ENCODE assay signal across 10 mouse cellular contexts in the genomic region with DNA sequence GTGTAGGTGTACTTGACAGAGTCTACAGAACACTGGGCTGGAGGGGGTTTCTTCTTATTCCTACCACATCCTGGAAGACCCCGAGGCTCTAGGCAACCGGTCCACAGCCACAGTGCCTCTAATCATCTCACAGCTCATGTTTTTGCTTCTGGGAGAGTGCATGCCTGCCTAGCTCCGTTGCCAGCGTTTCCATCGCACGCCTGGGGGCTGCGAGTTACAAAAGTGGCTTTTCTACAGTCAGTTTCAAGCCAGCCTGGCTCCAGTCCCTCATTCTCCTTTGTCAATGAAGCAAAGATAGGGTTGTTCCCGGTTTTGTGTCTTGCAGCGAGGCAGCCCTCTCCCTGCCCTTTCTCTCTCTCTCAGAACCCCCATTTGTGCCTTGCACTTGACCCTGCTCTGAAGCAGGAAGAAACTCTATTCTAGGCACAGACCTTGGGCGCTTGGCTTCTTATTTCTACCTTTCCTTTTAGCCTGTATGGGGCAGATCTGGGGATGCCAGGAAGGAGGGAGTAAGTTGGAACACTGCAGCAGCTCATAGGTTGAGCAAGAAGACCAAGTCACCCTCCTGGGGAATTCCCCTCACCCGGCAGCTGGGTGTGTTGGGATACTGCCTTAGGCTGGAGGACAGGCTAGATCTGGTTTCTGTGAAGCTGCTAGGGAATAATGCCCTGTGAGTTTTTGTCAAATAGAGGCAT. TPM values are rescaled to one million over a fixed set of nuclear protein-coding genes. Genes with fewer than 3 reads are reported as not detected.
A peak's percentile ranks its signal among the peaks of the same experiment; 100 is the strongest.
DNase-seq lines count a peak whose midpoint lies in the region; ATAC-seq and TF ChIP-seq lines count a peak whose summit lies in the region.
"Had no signal": no experiment of that assay in that cellular context is flagged by ENCODE, and none has a peak within 500 bp of the region (broad histone marks: within the 10 kb centered on the region; RNA-seq: fewer than 3 reads in every experiment).

No protein-coding gene starts in this region.

- intact Hi-C loops in left cerebral cortex, postnatal 36 days (cut with DNase I) = no loop called here

- peak; percentile 3 for DNase-seq in brain, embryonic 18.5 days (ENCODE audit: low read depth, low spot score)
- DNase-seq in limb, embryonic 11.5 days (ENCODE audit: low spot score) = no peak
- DNase-seq in left cerebral cortex, postnatal 36 days (ENCODE audit: low spot score in 2 of 2) = no peak
- DNase-seq in urinary bladder, postnatal 4 days (ENCODE audit: low spot score in 2 of 2) = no peak
- DNase-seq in cerebellum, adult 9-10 months = no peak
- DNase-seq: liver, embryonic 13.5 days had no signal

- H3K9ac ChIP-seq in hindbrain, embryonic 13.5 days = no peak overlapping the region
- no peak overlapping the region; the same call in 1 of the 2 replicates for H3K9ac ChIP-seq in hindbrain, embryonic 12.5 days
- H3K9ac ChIP-seq in limb, embryonic 11.5 days (ENCODE audit: low read length) = no peak overlapping the region
- H3K9ac ChIP-seq: liver, embryonic 13.5 days had no signal

- no peak overlapping the region for H3K4me2 ChIP-seq in hindbrain, embryonic 13.5 days
- no peak overlapping the region for H3K4me2 ChIP-seq in hindbrain, embryonic 12.5 days (replicated peaks)
- no peak overlapping the region for H3K4me2 ChIP-seq in limb, embryonic 11.5 days (ENCODE audit: low read depth, severe bottlenecking)
- H3K4me2 ChIP-seq: liver, embryonic 13.5 days had no signal

- TF ChIP-seq CTCF in E14TG2a.4 (conservative IDR thresholded peaks at IDR 0.05; ENCODE audit: low read length) = no peak

- peak; percentile 36; the same call in 1 of the 2 replicates for ATAC-seq in hindbrain, embryonic 13.5 days (ENCODE audit: low FRiP score)
- no peak for ATAC-seq in hindbrain, embryonic 12.5 days (ENCODE audit: low FRiP score)
- peak; percentile 61; the same call in 1 of the 2 replicates for ATAC-seq in limb, embryonic 11.5 days (ENCODE audit: insufficient number of reproducible peaks, low FRiP score, low TSS enrichment, low read depth)
- ATAC-seq: inflammation-experienced regulatory T-cells, adult 6 months had no signal

- peak overlapping the region; percentile 35 for H3K27ac ChIP-seq in hindbrain, embryonic 13.5 days
- no peak overlapping the region for H3K27ac ChIP-seq in hindbrain, embryonic 12.5 days
- no peak overlapping the region for H3K27ac ChIP-seq in limb, embryonic 11.5 days (replicated peaks; ENCODE audit: low read depth, low read length)
- H3K27ac ChIP-seq: liver, embryonic 13.5 days had no signal

- H3K4me1 ChIP-seq in hindbrain, embryonic 13.5 days (replicated peaks) = peaks cover 8% of the 10 kb centered on the region
- H3K4me1 ChIP-seq in hindbrain, embryonic 12.5 days = peaks cover 9% of the 10 kb centered on the region
- H3K4me1 ChIP-seq in E14TG2a.4 (replicated peaks; ENCODE audit: low read depth, low read length) = peaks cover 13% of the 10 kb centered on the region
- peaks cover 12% of the 10 kb centered on the region for H3K4me1 ChIP-seq in limb, embryonic 11.5 days (ENCODE audit: control insufficient read depth, insufficient read depth, low read length)
- H3K4me1 ChIP-seq: liver, embryonic 13.5 days had no signal

- no peaks in the 10 kb centered on the region for H3K27me3 ChIP-seq in hindbrain, embryonic 13.5 days
- H3K27me3 ChIP-seq in hindbrain, embryonic 12.5 days = no peaks in the 10 kb centered on the region; the same call in 1 of the 2 replicates
- H3K27me3 ChIP-seq in E14TG2a.4 (ENCODE audit: insufficient read depth, low read length) = peaks cover 11% of the 10 kb centered on the region
- no peaks in the 10 kb centered on the region for H3K27me3 ChIP-seq in limb, embryonic 11.5 days (ENCODE audit: control insufficient read depth, insufficient read depth, low read length)
- H3K27me3 ChIP-seq: liver, embryonic 13.5 days had no signal

- no peak overlapping the region for H3K4me3 ChIP-seq in hindbrain, embryonic 13.5 days
- no peak overlapping the region for H3K4me3 ChIP-seq in hindbrain, embryonic 12.5 days
- peak overlapping the region; percentile 29; the same call in 1 of the 2 replicates for H3K4me3 ChIP-seq in E14TG2a.4 (replicated peaks; ENCODE audit: low read length)
- no peak overlapping the region for H3K4me3 ChIP-seq in limb, embryonic 11.5 days (ENCODE audit: low read depth, low read length)
- H3K4me3 ChIP-seq: liver, embryonic 13.5 days had no signal

- WGBS in hindbrain, embryonic 13.5 days = 47% methylated on average over 11 of the region's 11 CpGs
- WGBS in hindbrain, embryonic 12.5 days = 50% methylated on average over 11 of the region's 11 CpGs
- 62% methylated on average over 11 of the region's 11 CpGs for WGBS in limb, embryonic 11.5 days

- no peaks in the 10 kb centered on the region for H3K36me3 ChIP-seq in hindbrain, embryonic 13.5 days
- no peaks in the 10 kb centered on the region for H3K36me3 ChIP-seq in hindbrain, embryonic 12.5 days
- H3K36me3 ChIP-seq in E14TG2a.4 (ENCODE audit: insufficient read depth, low read length) = no peaks in the 10 kb centered on the region
- H3K36me3 ChIP-seq in limb, embryonic 11.5 days (ENCODE audit: control insufficient read depth, insufficient read depth, low read length) = no peaks in the 10 kb centered on the region
- H3K36me3 ChIP-seq: liver, embryonic 13.5 days had no signal

- peaks cover 6% of the 10 kb centered on the region; the same call in 1 of the 2 replicates for H3K9me3 ChIP-seq in hindbrain, embryonic 13.5 days
- peaks cover 8% of the 10 kb centered on the region; the same call in 1 of the 2 replicates for H3K9me3 ChIP-seq in hindbrain, embryonic 12.5 days (replicated peaks)
- H3K9me3 ChIP-seq in E14TG2a.4 (ENCODE audit: low read length) = peaks cover 10% of the 10 kb centered on the region
- H3K9me3 ChIP-seq in limb, embryonic 11.5 days (ENCODE audit: control insufficient read depth, low read length) = no peaks in the 10 kb centered on the region
- H3K9me3 ChIP-seq: liver, embryonic 13.5 days had no signal

RNA-seq across cellular contexts. Expression of gene Cdc7, which starts 37.4 kb away (rescaled TPM):
- 40.6 and 41.1 TPM in 2 replicates for polyA plus RNA-seq in hindbrain, embryonic 13.5 days (2015; fragmentation: Nextera tagmentation; extraction: Ambion mirVana)
- polyA plus RNA-seq in hindbrain, embryonic 12.5 days (2016; fragmentation: Nextera tagmentation; extraction: Ambion mirVana) = 43.3 and 44.7 TPM in 2 replicates
- 63.8 and 76.4 TPM in 2 replicates for polyA plus RNA-seq in limb, embryonic 11.5 days (2014; fragmentation: Nextera tagmentation; extraction: Ambion mirVana)
- 10 to 100 TPM in 1 of 2 experiments, 1 to 10 TPM in 1; 9.7 to 15.1 TPM for total RNA-seq in left cerebral cortex, postnatal 36 days (2021)
